Comparison of ENCODE assay signal across 8 mouse cellular contexts in genomic region chr5:5559079-5559740, GRCm38 (mm10). TPM values are rescaled to one million over a fixed set of nuclear protein-coding genes. Genes with fewer than 3 reads are reported as not detected.
DNase-seq lines count a peak whose midpoint lies in the region; ATAC-seq lines count a peak whose summit lies in the region.

Gtpbp10 (minus strand) TSS chr5:5559538.

- no peaks in the 10 kb centered on the region for H3K9me3 ChIP-seq in hindbrain, embryonic 15.5 days

- DNase-seq in gastrocnemius, adult 18-20 months (ENCODE audit: low spot score): peak; percentile 90
- DNase-seq in layer of hippocampus, postnatal 36 days: peak; percentile 91
- DNase-seq in lung, postnatal 25 days (ENCODE audit: low spot score): peak; percentile 92
- DNase-seq in retina, adult 2 months (ENCODE audit: low read depth, low spot score): peak; percentile 83
- DNase-seq in thymus, postnatal 25 days: peak; percentile 91

- peak within 1 kb of the TSS; percentile 69 for H3K4me2 ChIP-seq in hindbrain, embryonic 15.5 days

- H3K27ac ChIP-seq in hindbrain, embryonic 15.5 days (replicated peaks): peak within 1 kb of the TSS; percentile 74

- ATAC-seq in activated CD4-positive, CD25-positive, alpha-beta regulatory T cell, adult 4 months: peak; percentile 96
- ATAC-seq in common myeloid progenitor, adult 5-6 weeks (replicated peaks; ENCODE audit: low read depth, poor library complexity, severe bottlenecking): peak; percentile 98
- peak; percentile 100 for ATAC-seq in hindbrain, embryonic 15.5 days (ENCODE audit: low FRiP score, low read depth)

- under 1% methylated on average over 43 of the region's 43 CpGs for WGBS in hindbrain, embryonic 15.5 days

- peak within 1 kb of the TSS; percentile 62 for H3K9ac ChIP-seq in hindbrain, embryonic 15.5 days

- H3K27me3 ChIP-seq in hindbrain, embryonic 15.5 days: no peaks in the 10 kb centered on the region

- H3K4me1 ChIP-seq in hindbrain, embryonic 15.5 days (replicated peaks): peaks cover 20% of the 10 kb centered on the region

- peak within 1 kb of the TSS; percentile 72 for H3K4me3 ChIP-seq in hindbrain, embryonic 15.5 days

- H3K36me3 ChIP-seq in hindbrain, embryonic 15.5 days: peaks cover 6% of the 10 kb centered on the region

RNA-seq across cellular contexts. Expression of gene Gtpbp10, which starts in this region (rescaled TPM):
- polyA plus RNA-seq in activated CD4-positive, CD25-positive, alpha-beta regulatory T cell, adult 4 months (2017; shearing (Covaris generic)): 10 to 100 TPM; 14.6 to 17.4 TPM
- total RNA-seq in common myeloid progenitor, adult 5-6 weeks (2017): 36.4 and 38.1 TPM in 2 replicates
- 1 to 10 TPM; 6.6 to 7.7 TPM for total RNA-seq in gastrocnemius, adult 18-20 months (2021)
- polyA plus RNA-seq in hindbrain, embryonic 15.5 days (2015; fragmentation: Nextera tagmentation; extraction: Ambion mirVana): 17.1 and 18.3 TPM in 2 replicates
- 10 to 100 TPM; 11.0 to 11.2 TPM for total RNA-seq in layer of hippocampus, postnatal 36 days (2021)

Comparison
In these comparisons a context has a peak if more than half of its experiments do, and no peak if none do; other contexts are left out.
1. Peak in every context shown above with its lines: DNase-seq, ATAC-seq, H3K4me3 ChIP-seq and H3K27ac ChIP-seq.